Mouse (Mus musculus) limb, embryonic 14.5 days (tissue): Measurements from ENCODE around the gene Clnk. TPM values are rescaled to one million over a fixed set of nuclear protein-coding genes. Genes with fewer than 3 reads are reported as not detected.

Source experiments
- ATAC-seq: fragments of 200-750 bp; cut with Nextera tagmentation; 2 replicates; pipeline ENCODE4 v1.8.0; 2017; ENCODE audit warnings: low read depth, moderate number of reproducible peaks, moderate TSS enrichment; ENCODE audit not compliant: low FRiP score
- DNase-seq: peaks from one replicate; pipeline ENCODE4 v3.0.0-alpha.2; 2015; ENCODE audit warnings: low spot score
- H3K27ac ChIP-seq: fragments of 300-500 bp; sonication (generic); replicated peaks from 2 replicates; pipeline ENCODE4 v1.5.1; 2014; ENCODE audit warnings: low read depth, mild to moderate bottlenecking, low read length, moderate library complexity, mixed read lengths
- H3K27me3 ChIP-seq: fragments of 300-500 bp; sonication (generic); 2 replicates; pipeline ENCODE4 v1.6.1; 2014; ENCODE audit warnings: low read length, mixed read lengths; ENCODE audit not compliant: control insufficient read depth, insufficient read depth
- H3K36me3 ChIP-seq: fragments of 300-500 bp; sonication (generic); 2 replicates; pipeline ENCODE4 v1.6.1; 2014; ENCODE audit warnings: mild to moderate bottlenecking, low read length, moderate library complexity, mixed read lengths; ENCODE audit not compliant: control insufficient read depth, insufficient read depth
- H3K4me1 ChIP-seq: fragments of 300-500 bp; sonication (generic); 2 replicates; pipeline ENCODE4 v1.6.1; 2014; ENCODE audit warnings: antibody characterized with exemption, low read length, mixed read lengths; ENCODE audit not compliant: control insufficient read depth, insufficient read depth
- H3K4me2 ChIP-seq: fragments of 300-500 bp; sonication (generic); replicated peaks from 2 replicates; pipeline ENCODE4 v1.6.1; 2014; ENCODE audit warnings: low read depth, mild to moderate bottlenecking, low read length, moderate library complexity; ENCODE audit not compliant: severe bottlenecking
- H3K4me3 ChIP-seq: fragments of 300-500 bp; sonication (generic); replicated peaks from 2 replicates; pipeline ENCODE4 v1.5.1; 2014; ENCODE audit warnings: low read length
- H3K9ac ChIP-seq: fragments of 300-500 bp; sonication (generic); 2 replicates; pipeline ENCODE4 v1.6.1; 2014; ENCODE audit warnings: mild to moderate bottlenecking, low read depth, low read length, moderate library complexity; ENCODE audit not compliant: severe bottlenecking
- H3K9me3 ChIP-seq: fragments of 300-500 bp; sonication (generic); 2 replicates; pipeline ENCODE4 v1.6.1; 2016; ENCODE audit warnings: low read length; ENCODE audit not compliant: control insufficient read depth
- POLR2A ChIP-seq: fragments of 200-500 bp; IDR thresholded peaks from 2 replicates; pipeline ENCODE4 v1.8.0; 2012; ENCODE audit warnings: inconsistent platforms, mild to moderate bottlenecking, moderate library complexity, borderline replicate concordance; ENCODE audit not compliant: insufficient read depth, insufficient read length; ENCODE audit errors: extremely low read depth
- WGBS: fragments of 180-500 bp; shearing (Covaris S2); extraction: QIAGEN DNeasy Blood & Tissue Kit; methylation state at CpG from one replicate; pipeline ENCODE4 v1.1.7; 2014; 5-methylcytosine and 5-hydroxymethylcytosine counted together
- polyA plus RNA-seq, 2 experiments: library from polyadenylated mRNA; depleted of rRNA in 1 of 2; stranded (reverse) in 1 of 2; unstranded in 1 of 2; fragments of >200 nt; fragmentation: Nextera tagmentation in 1 of 2; extraction: Ambion mirVana in 1 of 2; gene quantifications; 2 replicates each; pipeline versions ENCODE4 v1.2.1 to v1.2.3; 2012 to 2014

The Clnk gene
- polyA plus RNA-seq, 2 experiments: 0.11 to 0.18 TPM

GRCm38 (mm10) chr5:38787851-38788520 lies 88.6 kb downstream of the Clnk start:
- H3K4me2 ChIP-seq: 0 out of 2 replicates have a peak overlapping the region, but pooled peaks have one; percentile 9
- no peak overlapping the region for H3K9ac ChIP-seq
- H3K36me3 ChIP-seq: no peaks in the 10 kb centered on the region
- H3K4me1 ChIP-seq: peaks cover 21% of the 10 kb centered on the region
- no peak overlapping the region for H3K27ac ChIP-seq
- no peak overlapping the region for H3K4me3 ChIP-seq
- no peaks in the 10 kb centered on the region for H3K27me3 ChIP-seq
- ATAC-seq (no peak), DNase-seq (no peak)
- no peaks in the 10 kb centered on the region for H3K9me3 ChIP-seq
- no peak for TF ChIP-seq POLR2A
- 26% methylated on average over 15 of the region's 15 CpGs for WGBS

GRCm38 (mm10) chr5:38786126-38786525 lies 90.5 kb downstream of the Clnk start:
- Histone ChIP-seq H3K9me3 (no peaks in the 10 kb centered on the region), H3K36me3 (no peaks in the 10 kb centered on the region), H3K27ac (no peak overlapping the region), H3K4me1 (peaks cover 21% of the 10 kb centered on the region), H3K4me2 (no peak overlapping the region; the same call in 1 of the 2 replicates), H3K9ac (no peak overlapping the region), H3K27me3 (no peaks in the 10 kb centered on the region), H3K4me3 (no peak overlapping the region)
- DNase-seq (no peak), ATAC-seq (no peak)
- TF ChIP-seq POLR2A: no peak
- WGBS: 29% methylated on average over 15 of the region's 15 CpGs

- no peak overlapping the region for H3K4me2 ChIP-seq
- no peak for TF ChIP-seq POLR2A
- ATAC-seq: no peak
- no peaks in the 10 kb centered on the region for H3K9me3 ChIP-seq
- H3K36me3 ChIP-seq: no peaks in the 10 kb centered on the region
- no peak overlapping the region for H3K27ac ChIP-seq
- DNase-seq: no peak
- no peak overlapping the region for H3K4me3 ChIP-seq
- no peaks in the 10 kb centered on the region for H3K27me3 ChIP-seq
- peaks cover 22% of the 10 kb centered on the region for H3K4me1 ChIP-seq
- WGBS: 69% methylated on average over 8 of the region's 8 CpGs
- H3K9ac ChIP-seq: no peak overlapping the region
Observed at GRCm38 (mm10) chr5:38785686-38786085, 90.9 kb downstream of the Clnk start.

- H3K9ac ChIP-seq: no peak overlapping the region
- H3K4me1 ChIP-seq: peaks cover 13% of the 10 kb centered on the region
- peak; percentile 36; the same call in 1 of the 2 replicates for ATAC-seq
- DNase-seq: peak; percentile 90
- H3K4me3 ChIP-seq: no peak overlapping the region
- H3K27ac ChIP-seq: no peak overlapping the region
- 24% methylated on average over 4 of the region's 4 CpGs for WGBS
- H3K36me3 ChIP-seq: no peaks in the 10 kb centered on the region
- no peaks in the 10 kb centered on the region for H3K9me3 ChIP-seq
- H3K4me2 ChIP-seq: no peak overlapping the region
- H3K27me3 ChIP-seq: no peaks in the 10 kb centered on the region
- no peak for TF ChIP-seq POLR2A
Observed at GRCm38 (mm10) chr5:38781813-38782212, 94.8 kb downstream of the Clnk start.

GRCm38 (mm10) chr5:38780631-38781030 lies 96.0 kb downstream of the Clnk start:
- ATAC-seq (no peak), DNase-seq (no peak)
- Histone ChIP-seq H3K4me3 (no peak overlapping the region), H3K9me3 (no peaks in the 10 kb centered on the region), H3K4me2 (no peak overlapping the region), H3K27ac (no peak overlapping the region), H3K4me1 (peaks cover 3% of the 10 kb centered on the region; the same call in 1 of the 2 replicates), H3K27me3 (no peaks in the 10 kb centered on the region), H3K36me3 (no peaks in the 10 kb centered on the region), H3K9ac (no peak overlapping the region)
- TF ChIP-seq POLR2A: no peak
- WGBS: 58% methylated on average over 8 of the region's 8 CpGs
